Mouse (Mus musculus): ENCODE data around the gene Srek1ip1. TPM values are rescaled to one million over a fixed set of nuclear protein-coding genes. Genes with fewer than 3 reads are reported as not detected.
A peak's percentile ranks its signal among the peaks of the same experiment; 100 is the strongest.

Srek1ip1 gene
- 10 to 100 TPM; 22.7 to 24.4 TPM for total RNA-seq (2021)

- no peak for DNase-seq
- intact Hi-C loops (cut with DNase I): no loop called here
Measured at GRCm38 (mm10) chr13:104792184-104792583, at the start of gene Srek1ip1. Gene Srek1ip1 (plus strand): TSS chr13:104792484.

- no peak for DNase-seq
- intact Hi-C loops (cut with DNase I): no loop called here
Measured at GRCm38 (mm10) chr13:104742866-104743265, 49.4 kb upstream of the Srek1ip1 start.

- no peak for DNase-seq
- intact Hi-C loops (cut with DNase I): no loop called here
Measured at GRCm38 (mm10) chr13:104747032-104747431, 45.3 kb upstream of the Srek1ip1 start.

- intact Hi-C loops (cut with DNase I): no loop called here
Measured at GRCm38 (mm10) chr13:104759381-104759780, 32.9 kb upstream of the Srek1ip1 start.

GRCm38 (mm10) chr13:104762401-104762800 lies 29.9 kb upstream of the Srek1ip1 start:
- no peak for DNase-seq
- intact Hi-C loops (cut with DNase I): no loop called here

More at GRCm38 (mm10) chr13:104759381-104759780, 32.9 kb upstream of the Srek1ip1 start:
- no peak for DNase-seq

- intact Hi-C loops (cut with DNase I): no loop called here
- no peak for DNase-seq
Measured at GRCm38 (mm10) chr13:104763193-104763592, 29.1 kb upstream of the Srek1ip1 start.

- intact Hi-C loops (cut with DNase I): no loop called here
- no peak for DNase-seq
Measured at GRCm38 (mm10) chr13:104779104-104779670, 13.1 kb upstream of the Srek1ip1 start.

- intact Hi-C loops (cut with DNase I): no loop called here
- DNase-seq: no peak
Measured at GRCm38 (mm10) chr13:104787260-104787659, 5.0 kb upstream of the Srek1ip1 start.

- intact Hi-C loops (cut with DNase I): loop anchor here (1.0 to 2.0 kb wide), 2 partner anchors 109 to 504 kb away; no protein-coding TSS in a partner anchor
- peak; percentile 47 to 72 for DNase-seq
Measured at GRCm38 (mm10) chr13:104789663-104790062, 2.6 kb upstream of the Srek1ip1 start.

GRCm38 (mm10) chr13:104794421-104794820 lies 2.1 kb downstream of the Srek1ip1 start:
- intact Hi-C loops (cut with DNase I): no loop called here

GRCm38 (mm10) chr13:104799067-104799466 lies 6.8 kb downstream of the Srek1ip1 start:
- intact Hi-C loops (cut with DNase I): no loop called here
- no peak for DNase-seq

More at GRCm38 (mm10) chr13:104794421-104794820, 2.1 kb downstream of the Srek1ip1 start:
- no peak for DNase-seq

- no peak for DNase-seq
- intact Hi-C loops (cut with DNase I): no loop called here
Measured at GRCm38 (mm10) chr13:104799566-104800182, 7.4 kb downstream of the Srek1ip1 start.

- intact Hi-C loops (cut with DNase I): loop anchor here (1.0 to 5.0 kb wide), 2 partner anchors 135 to 247 kb away; partner anchors contain the start of gene Rgs7bp
- peak; percentile 29 to 44 for DNase-seq
Measured at GRCm38 (mm10) chr13:104805681-104806080, 13.4 kb downstream of the Srek1ip1 start.

GRCm38 (mm10) chr13:104816270-104816634 lies 24.0 kb downstream of the Srek1ip1 start:
- intact Hi-C loops (cut with DNase I): loop anchor here (5.0 kb wide), 1 partner anchor 406 kb away; no protein-coding TSS in a partner anchor
- DNase-seq: peak in 1 of 2 experiments; percentile 27

- DNase-seq: peak; percentile 89
- intact Hi-C loops (cut with DNase I): loop anchor here (5.0 kb wide), 1 partner anchor 405 kb away; no protein-coding TSS in a partner anchor
Measured at GRCm38 (mm10) chr13:104816635-104817571, 24.6 kb downstream of the Srek1ip1 start, which contains the start of gene Cwc27. Gene Cwc27 (minus strand): TSS chr13:104817142.

GRCm38 (mm10) chr13:104817696-104818095 lies 25.4 kb downstream of the Srek1ip1 start:
- DNase-seq: peak; percentile 13 to 34
- intact Hi-C loops (cut with DNase I): loop anchor here (5.0 kb wide), 1 partner anchor 405 kb away; no protein-coding TSS in a partner anchor

- intact Hi-C loops (cut with DNase I): no loop called here
- no peak for DNase-seq
Measured at GRCm38 (mm10) chr13:104821192-104821591, 28.9 kb downstream of the Srek1ip1 start.

GRCm38 (mm10) chr13:104821908-104822307 lies 29.6 kb downstream of the Srek1ip1 start:
- no peak for DNase-seq
- intact Hi-C loops (cut with DNase I): no loop called here

- intact Hi-C loops (cut with DNase I): no loop called here
- peak in 1 of 2 experiments; percentile 13 for DNase-seq
Measured at GRCm38 (mm10) chr13:104822411-104822838, 30.1 kb downstream of the Srek1ip1 start.

GRCm38 (mm10) chr13:104825470-104825869 lies 33.2 kb downstream of the Srek1ip1 start:
- DNase-seq: no peak
- intact Hi-C loops (cut with DNase I): no loop called here

GRCm38 (mm10) chr13:104832811-104833210 lies 40.5 kb downstream of the Srek1ip1 start:
- no peak for DNase-seq
- intact Hi-C loops (cut with DNase I): no loop called here

All from heart, postnatal 10 days (tissue).